Mouse (Mus musculus) layer of hippocampus, adult 8-10 months (tissue): ENCODE data around the gene Slc35c1. TPM values are rescaled to one million over a fixed set of nuclear protein-coding genes. Genes with fewer than 3 reads are reported as not detected.

Experiments
- DNase-seq, 2 experiments: peaks; one replicate each; pipeline ENCODE4 v3.0.0; 2022; ENCODE audit warnings: low spot score in 2 of 2
- total RNA-seq, 4 experiments: library from RNA; stranded (reverse); gene quantifications; 2 replicates each; pipeline ENCODE4 v1.2.4; 2022

Gene Slc35c1
- total RNA-seq, 4 experiments from 2014 or later = 13.2 to 17.1 (median 14.7) TPM

DNA sequence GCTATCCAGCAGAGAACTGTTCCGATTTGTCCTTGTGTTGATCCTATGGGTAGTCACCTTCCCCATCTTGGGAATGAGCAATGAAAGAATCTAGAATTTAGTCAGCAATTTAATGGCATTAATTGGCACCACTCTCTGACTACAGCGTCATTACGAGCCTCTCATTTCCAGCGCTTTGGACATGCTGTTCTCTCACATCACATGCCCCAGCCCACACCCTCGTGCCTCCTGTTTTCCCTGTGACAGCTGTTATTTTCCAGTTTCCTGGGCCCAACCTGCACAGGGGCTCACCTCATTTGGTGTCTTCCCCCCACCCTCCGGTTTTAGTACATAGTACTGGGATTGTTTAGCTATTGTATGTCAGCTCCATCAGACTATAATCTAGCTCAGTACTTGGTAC, 25.3 kb downstream of the Slc35c1 start:
- no peak for DNase-seq

DNA sequence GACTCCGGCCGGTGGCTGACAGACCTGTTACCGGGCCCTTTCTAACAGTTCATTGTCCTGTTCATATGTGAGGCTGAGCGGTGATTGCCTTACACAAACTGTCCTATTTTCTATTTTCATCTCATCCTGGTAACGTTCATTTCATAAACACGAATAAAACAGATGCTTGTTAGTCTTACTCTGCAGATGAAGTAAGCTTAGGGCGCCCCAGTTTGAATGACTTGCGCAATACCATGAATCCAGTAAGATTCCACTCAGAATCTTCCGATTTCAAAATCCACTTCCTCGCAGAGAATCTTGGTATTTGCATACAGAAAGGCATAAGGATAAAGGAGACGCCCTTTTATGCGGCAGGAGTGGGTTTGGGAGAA, 26.0 kb downstream of the Slc35c1 start:
- DNase-seq = no peak

DNA sequence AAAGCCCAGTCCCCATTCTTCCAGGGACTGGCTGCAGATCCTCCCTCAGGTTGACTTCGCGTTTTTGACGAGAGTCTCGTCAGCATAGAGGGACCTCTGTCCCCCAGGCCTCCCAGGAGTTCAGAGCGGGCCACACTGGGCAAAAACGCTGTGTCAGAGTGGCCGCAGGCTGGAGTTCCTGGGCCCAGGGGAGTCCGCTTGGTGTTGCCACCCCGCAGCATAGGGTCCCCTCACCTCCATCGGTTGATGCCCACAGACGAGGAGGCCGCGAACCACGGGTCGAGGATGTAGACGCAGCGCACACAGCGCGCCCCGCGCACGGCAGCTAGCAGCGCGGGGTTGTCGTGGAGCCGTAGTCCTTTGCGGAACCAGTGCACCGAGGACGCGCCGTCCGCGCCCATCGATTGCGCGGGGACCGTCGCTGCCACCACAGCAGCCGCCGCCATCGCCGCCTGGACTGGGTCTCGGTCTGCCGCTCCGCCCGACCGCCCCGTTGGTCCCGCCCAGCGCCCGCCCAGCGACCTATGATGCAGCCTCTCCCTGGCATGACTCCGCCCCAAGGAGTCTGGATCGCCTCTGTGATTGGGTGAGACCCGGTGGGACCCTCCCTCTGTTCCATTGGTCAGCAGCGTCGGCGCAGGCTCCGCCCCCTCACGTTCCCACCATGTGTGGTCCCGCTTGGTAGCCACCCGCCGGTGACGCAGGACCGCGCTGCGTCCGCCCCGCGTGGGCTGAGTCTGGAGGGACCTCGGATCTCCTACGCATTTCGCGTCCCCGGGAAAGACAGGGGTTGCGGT, 26.6 kb downstream of the Slc35c1 start, which contains the start of gene Cry2:
Gene Cry2, minus strand, starts transcription at position 466 of the 797 bp plus-strand sequence.
- DNase-seq = peak; percentile 99

DNA sequence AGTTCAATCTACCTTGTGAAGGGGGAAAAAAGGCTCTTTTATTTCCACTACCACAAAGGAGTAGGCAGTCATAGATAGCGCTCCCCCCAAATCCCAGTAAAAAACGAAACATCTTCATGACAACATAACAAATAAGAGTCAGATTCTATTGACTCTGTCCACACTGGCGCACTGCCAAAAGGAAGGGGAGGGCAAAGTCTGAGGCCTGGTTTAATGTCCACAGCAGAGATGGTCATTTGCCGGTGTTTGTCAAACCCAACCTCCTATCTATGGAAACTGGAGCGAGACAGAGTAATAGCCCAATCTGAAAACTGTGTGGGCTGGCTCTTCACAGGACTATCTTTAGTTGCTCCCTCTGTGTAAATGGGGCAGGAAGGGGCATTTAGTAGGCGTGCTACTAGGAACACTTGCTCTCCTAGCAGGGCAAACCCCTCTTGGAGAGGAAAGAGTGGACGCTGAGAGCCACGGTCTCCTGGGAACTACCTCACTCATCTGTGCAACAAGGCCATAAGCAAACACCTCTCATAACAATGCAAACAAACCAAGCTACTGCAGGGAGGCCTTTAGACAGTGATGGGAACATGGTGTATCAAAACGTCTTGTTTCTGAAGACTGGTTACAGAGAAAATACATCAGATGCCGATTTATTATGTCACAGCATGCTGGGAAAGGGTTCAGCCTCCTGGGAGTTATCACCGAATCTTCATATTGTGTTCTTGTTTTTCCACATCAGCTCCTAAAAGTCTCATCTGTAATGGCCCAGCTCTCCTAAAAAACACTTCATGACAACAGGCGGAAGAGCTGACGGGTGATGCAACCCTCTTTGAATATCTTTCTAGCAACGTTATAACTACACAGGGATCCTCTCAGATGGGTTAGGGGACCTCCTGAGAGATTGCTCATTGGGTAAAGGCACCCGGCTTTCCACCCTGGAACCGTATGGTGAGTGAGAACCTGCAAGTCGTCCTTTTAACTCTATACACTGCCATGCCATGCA, 27.7 kb downstream of the Slc35c1 start:
- no peak for DNase-seq

DNA sequence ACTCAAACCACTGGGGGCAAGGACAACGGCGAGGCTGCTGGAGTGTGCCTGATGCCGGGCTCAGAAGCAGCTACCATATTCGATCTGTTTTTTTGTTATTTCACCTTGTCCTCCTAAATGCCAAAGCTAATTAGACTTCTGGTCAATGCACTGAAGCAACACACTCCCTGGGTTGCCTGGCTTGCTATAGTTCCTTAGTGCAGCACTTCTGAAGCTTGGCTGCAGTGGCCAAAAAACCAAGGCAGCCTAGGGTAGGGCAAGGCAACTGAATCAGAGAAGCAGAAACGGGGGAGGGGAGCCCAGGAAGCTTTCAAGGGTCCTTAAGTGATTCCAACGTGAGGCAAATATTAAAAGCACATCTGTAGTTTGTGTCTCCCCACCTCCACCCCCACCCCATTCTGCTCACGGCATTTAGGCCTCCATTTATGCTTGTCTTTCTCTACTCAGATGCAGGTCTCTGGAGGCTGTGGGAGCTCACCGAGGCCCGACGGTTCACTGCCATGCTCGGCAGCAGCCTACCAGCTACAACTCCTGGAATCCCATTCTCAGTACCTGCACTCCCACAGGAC, 28.6 kb downstream of the Slc35c1 start:
- DNase-seq = no peak

DNA sequence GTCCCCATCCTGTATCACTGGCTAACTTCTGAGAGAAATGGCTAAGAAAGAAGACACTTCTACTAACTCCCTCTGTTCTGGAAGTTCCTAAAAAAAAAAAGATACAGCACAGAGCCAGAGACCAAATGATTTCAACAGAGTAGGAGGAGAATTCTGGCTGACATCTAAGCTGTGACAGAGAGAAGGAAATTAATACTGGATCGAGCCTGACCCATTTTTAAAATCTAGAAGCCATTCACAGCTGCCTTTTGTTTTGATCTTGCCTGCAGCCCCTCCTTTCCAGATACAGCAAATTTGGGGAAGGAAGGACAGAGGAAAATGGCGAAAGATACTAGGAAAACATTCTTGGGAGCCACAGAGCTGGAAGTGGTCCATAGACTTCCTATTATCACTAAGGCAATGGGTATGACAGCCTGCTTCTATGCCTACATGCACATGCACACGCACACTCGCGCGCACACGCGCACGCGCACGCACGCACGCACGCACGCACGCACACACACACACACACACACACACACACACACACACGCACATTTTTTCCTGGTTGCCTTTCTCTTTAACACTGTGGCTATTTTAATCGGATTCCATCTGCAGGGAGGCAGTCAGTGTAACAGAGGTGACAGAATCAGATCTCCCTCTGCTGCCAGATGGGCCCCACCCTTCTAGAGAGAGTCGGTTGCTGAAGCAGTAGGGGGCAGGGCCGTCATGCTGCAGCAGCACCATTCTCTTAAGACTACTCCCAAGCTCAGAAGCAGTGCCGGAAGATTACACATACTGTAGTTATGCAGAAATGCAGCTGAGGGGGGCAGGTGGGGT, 29.4 kb downstream of the Slc35c1 start:
- DNase-seq = peak in 1 of 2 experiments; percentile 70

DNA sequence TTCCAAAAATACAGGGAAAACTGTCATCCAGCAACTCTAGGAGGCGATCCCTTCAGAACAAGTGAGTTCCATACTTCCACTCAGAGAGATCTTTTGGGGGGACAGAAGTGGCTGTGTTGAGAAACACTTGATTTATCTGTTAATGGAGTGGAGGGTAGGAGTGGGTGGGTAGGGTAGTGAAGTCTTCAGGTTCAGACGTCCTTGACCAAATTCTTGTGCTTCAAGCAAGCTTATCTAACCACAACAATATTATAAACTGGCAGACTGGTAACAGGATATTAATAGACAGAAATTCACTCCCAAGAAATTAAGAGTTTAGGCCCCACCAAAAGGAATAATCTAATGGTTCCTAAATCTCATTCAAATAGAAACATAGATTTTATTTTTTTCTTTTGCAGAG, 30.2 kb downstream of the Slc35c1 start:
- DNase-seq = no peak

DNA sequence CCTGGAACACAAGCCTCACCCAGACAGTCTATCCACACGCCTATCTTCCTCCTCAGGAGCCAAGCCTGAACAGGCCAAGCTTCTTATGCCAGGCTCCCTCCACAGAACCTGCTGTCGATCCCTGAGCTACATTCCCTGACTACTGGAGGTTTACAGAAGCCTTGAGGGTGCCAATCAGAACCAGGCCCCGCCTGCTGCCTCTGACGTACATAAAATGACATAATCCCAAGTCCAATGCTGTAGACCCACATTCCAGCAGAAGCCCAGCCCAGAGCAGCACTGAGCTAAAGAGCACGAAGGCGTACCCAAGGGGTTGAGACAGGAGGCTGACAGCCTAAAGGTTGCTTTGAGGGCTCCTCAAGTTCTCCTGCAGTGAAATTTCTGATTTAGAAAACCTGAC, 32.5 kb downstream of the Slc35c1 start:
- DNase-seq = peak; percentile 84 to 86

DNA sequence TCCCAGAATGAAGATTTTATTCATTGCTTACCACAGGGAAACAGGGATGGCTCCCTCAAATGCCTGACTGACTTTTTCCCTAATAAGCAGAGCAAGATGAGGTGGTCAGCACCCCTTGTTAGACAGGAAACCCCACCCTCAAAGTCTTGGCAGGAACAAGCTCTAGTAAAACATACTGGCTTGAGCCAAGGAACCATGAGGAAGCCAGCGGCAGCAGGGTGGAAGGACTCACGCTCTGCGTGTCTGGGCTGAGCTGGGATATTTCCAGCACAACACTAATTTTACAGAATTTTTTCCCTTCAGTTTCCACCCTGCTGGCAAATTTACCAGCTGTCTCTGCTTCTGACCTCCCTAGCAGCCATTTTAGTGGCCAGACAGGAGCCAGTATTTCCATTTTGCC, 33.9 kb downstream of the Slc35c1 start:
- DNase-seq = no peak

DNA sequence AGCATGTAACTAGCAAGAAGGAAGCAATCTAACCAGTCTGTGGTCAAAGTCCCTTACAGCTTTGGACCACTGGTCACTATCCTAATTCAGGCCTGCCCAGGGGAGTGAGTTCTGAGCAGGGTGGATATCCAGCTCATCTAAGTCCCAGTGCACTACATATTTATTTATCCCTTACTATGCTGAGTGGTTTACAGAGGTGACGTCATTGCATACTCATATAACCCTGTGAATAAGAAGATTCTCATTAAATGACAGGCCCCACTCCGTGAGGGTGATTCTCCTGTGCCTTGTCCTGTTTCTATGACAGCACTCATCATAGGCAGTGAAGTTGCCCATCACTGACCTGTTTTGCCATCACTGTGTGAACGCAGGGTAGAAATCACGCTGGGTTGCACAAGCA, 35.0 kb downstream of the Slc35c1 start:
- DNase-seq = no peak

DNA sequence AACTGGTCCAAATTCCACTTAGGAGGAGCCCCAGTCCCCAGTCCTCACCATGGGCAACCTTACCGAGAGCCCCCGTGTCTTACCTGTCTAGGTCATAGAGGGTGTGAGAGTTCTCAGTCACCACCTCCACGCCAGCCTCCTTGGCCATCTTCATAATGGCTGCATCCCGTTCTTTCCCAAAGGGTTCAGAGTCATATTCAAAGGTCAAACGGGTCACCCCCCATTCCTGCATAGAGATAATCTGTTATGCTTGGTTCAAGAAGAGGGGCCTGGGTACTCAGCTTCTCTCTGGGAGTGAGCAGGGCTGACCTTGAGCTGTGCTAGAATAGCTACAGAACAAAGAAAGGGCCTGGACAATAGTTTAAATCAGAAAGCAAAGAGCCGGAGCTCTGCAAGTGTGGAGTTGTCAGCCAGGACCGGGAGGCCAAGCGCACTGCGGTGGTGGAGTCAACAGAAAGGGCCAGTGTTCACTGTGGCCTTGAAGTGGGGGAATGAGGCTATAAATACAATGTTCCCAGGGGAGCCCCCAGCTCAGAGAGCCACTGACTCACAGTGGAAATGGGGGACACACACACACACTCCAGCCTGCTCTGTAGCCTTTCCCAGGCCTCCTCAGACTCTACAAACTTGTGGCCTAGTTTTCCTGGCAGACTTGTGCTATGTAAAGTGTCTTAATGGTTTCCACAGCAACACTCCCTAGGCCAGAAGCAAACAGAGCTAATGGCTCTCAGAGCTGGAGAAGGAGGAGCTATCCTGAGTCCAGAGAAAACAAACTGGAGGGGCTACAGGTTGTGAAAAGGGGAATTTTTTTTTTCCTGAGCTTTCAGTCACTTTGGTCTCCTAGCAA, 35.7 kb downstream of the Slc35c1 start:
- peak in 1 of 2 experiments; percentile 78 for DNase-seq

DNA sequence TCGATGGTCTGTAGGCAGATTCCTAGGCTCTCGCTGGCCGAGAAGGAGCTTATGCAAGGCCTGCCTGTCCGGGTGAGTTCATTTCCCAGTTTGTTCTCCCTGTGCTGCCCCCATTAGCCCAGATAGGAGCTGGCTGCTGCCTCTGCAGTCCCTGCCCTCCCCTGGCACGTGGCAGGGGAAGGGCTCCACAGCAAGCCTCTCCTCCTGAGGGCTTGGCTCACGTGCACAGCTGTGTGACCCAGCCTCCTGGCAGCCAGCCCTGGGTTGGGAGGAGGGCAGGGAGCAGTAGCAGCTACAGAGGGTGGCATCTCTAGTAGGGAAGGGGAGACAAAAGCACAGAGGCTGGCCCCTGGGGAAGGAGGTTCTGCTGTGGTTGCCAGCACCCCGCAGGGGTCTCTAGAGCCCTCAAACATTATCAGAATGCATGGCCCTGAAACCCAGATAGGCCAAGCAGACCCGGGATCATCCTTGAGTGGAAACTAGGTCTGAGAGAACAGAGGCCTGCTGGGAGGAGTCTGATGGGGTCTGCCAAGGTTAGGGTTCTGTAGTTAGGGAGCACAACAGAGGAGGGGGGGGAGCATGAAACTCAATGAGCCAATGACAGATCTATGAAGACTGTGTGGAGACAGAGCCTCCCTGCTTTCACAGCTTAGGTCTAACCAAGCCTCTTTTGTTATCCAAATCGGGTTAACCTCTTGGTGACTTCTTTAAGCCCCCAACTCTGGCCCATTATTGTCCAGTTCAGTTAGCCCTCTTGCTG, 36.5 kb downstream of the Slc35c1 start:
- peak; percentile 87 to 92 for DNase-seq

DNA sequence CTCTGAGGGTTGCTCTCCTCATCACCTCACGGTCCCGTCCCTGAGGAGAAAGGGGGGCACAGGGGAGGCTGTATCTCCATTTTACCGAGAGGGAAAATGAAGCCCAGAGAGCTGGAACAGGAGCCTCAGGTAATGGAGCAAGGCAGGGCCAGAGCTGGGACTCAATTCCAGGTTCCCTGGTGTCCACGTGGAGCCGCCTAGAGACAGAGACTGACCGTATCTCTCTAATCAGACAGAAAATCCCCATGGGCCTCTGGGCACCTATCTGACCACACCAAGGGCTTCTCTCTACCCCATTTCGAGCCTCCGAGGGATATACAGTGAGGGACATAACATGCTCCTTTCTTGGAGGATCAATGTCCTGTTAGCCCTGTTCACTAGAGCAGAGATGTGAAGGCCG, 37.2 kb downstream of the Slc35c1 start:
- DNase-seq = no peak

DNA sequence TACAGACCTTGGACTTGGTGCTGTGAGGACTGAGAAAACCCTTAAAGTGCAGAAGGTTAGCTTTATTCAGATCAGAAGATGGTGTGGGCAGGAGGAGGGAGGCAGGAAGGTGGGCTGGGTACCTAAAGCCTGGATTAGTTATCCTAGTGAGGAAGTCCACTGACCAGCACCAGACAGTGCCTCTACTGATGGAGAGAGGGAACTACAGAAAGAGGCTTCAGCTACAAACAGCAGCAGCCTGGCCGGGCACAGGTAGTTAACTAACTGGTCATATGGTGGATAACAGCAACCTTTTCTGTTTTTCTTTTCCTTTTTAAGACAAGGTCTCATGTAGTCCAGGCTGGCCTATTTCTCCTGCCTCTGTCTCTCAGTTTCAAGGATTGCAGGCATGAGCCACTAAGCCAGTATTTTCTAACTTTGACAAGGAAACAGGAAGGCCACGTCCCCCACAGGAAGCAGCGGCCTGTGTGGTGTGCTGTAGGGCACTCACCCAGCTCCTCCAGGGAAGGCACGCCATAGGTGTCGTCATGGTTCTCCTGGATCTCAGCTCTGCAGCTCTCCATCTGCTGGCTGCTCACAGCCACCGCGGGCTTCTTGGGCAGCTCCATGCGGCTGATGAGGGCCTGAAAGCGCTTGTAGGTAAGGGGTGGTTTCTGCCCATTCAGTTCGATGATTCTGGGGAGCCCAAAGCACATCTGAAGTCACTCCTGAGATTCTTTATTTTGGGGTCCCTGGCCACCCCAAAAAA, 37.8 kb downstream of the Slc35c1 start:
- DNase-seq = no peak

DNA sequence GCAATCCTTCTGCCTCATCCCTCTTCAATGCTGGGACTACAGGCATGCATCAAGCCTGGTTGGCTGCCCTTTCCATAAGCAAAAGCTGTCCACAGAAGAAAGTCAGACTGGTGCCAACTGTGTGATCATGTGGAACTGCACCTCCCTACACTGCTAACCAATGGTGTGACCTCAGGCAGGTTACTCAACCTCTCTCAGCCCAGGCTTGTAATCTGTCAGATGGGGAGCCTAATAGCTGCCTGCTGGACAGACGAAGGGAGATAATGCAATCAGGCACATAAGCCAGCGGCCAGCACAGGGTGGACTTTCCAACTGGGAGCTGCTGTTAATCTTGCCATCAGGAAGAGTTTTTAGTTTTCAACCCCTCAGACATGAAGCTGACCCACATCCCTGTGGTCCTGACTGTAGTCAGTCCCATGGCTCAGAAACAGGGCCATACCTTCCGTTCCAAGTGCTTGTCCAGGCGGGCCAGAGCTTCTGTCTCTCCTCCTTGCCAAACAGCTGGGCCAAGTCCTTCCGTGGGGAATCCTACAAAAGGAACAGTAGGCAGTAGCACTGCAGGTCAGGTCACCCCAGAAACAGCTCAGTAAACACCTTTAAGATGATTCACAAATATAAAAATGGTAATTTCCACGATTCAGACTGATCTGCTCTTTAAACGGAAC, 38.5 kb downstream of the Slc35c1 start:
- DNase-seq = no peak

DNA sequence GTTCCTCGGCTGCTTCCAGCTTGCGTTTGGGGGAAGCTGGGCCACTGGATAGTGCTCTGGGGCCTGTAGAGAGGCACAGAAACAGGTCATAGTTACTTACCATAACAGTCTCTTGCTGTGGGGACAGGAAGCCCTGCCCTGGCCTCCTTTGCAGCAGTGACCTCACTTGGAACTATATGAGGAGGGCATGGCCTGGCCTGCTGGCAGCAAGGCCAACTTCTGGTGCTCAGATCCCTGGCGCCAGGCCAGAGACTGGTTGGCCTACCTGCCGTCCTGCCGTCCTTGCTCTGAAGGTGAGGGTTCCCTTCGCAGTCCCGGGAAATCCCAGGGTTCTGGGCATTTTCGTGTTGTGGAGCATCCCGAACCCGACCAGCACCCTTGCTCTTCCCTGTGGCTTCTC, 48.6 kb downstream of the Slc35c1 start:
- no peak for DNase-seq

DNA sequence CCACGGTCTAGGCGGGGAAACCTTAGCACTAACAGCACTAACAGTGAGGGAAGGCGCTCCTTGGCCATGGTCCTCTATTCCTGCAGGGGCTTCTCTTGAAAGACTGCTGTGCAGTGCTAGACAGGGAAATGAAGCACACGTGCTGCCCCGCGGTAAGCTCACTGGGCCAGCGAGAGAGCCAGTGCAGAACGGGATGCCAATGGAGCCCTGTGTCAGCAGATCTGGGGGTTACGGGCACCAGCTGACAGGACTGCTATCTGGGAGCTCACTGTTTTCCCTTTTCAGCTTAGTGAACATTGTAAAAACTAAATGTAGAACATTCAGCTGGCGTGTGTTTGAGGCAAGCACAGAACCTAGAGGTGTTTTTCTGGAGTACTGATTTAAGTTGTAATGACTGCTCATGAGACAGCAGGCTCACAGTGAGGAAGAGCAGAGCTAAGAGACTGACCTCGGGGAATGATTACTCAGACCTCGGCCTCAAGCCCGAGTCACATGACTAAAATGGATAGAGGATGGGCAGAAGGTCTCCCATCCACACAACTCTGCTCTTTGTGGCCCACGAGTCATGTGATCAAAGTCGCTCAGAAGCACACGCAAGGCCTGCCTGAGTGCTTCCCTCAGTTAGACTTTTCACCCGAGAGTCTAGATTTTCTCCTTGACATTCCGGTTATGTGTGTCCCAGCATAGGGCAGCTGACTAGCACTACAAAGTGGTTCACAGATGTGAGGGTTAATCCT, 51.9 kb downstream of the Slc35c1 start:
- no peak for DNase-seq
